Mouse (Mus musculus) liver, postnatal 0 days (tissue): ENCODE measurements at regions not wholly inside any gene's neighbourhood (a gene's known extent, or its start where the extent isn't known, plus 50 kb on each side); places are given as distances from the start of the nearest gene placed in this dataset.

Experiments
- ATAC-seq: fragments of 200-750 bp; cut with Nextera tagmentation; 2 replicates; pipeline ENCODE4 v1.8.0; 2017; ENCODE audit warnings: mild to moderate bottlenecking, moderate library complexity
- DNase-seq: peaks from one replicate; pipeline ENCODE4 v3.0.0-alpha.2; 2016
- H3K27ac ChIP-seq: fragments of 300-500 bp; sonication (generic); 2 replicates; pipeline ENCODE4 v1.5.1; 2014; ENCODE audit warnings: antibody characterized with exemption, moderate library complexity, mild to moderate bottlenecking, low read depth
- H3K27me3 ChIP-seq: fragments of 300-500 bp; sonication (generic); 2 replicates; pipeline ENCODE4 v1.6.1; 2014; ENCODE audit warnings: low read length, control low read depth, mixed read lengths; ENCODE audit not compliant: insufficient read depth
- H3K36me3 ChIP-seq: fragments of 300-500 bp; sonication (generic); replicated peaks from 2 replicates; pipeline ENCODE4 v1.6.1; 2014; ENCODE audit warnings: mild to moderate bottlenecking, control low read depth, low read length, moderate library complexity, mixed read lengths; ENCODE audit not compliant: insufficient read depth
- H3K4me1 ChIP-seq: fragments of 300-500 bp; sonication (generic); 2 replicates; pipeline ENCODE4 v1.6.1; 2014; ENCODE audit warnings: antibody characterized with exemption, mild to moderate bottlenecking, control low read depth; ENCODE audit not compliant: insufficient read depth
- H3K4me2 ChIP-seq: fragments of 300-500 bp; sonication (generic); 2 replicates; pipeline ENCODE4 v1.6.1; 2014; ENCODE audit warnings: low read depth, mild to moderate bottlenecking, low read length, moderate library complexity, mixed read lengths
- H3K4me3 ChIP-seq: fragments of 300-500 bp; sonication (generic); 2 replicates; pipeline ENCODE4 v1.5.1; 2014; ENCODE audit warnings: low read depth, low read length
- H3K9ac ChIP-seq: fragments of 300-500 bp; sonication (generic); replicated peaks from 2 replicates; pipeline ENCODE4 v1.6.1; 2014; ENCODE audit warnings: mild to moderate bottlenecking, moderate library complexity
- H3K9me3 ChIP-seq: fragments of 300-500 bp; sonication (generic); 2 replicates; pipeline ENCODE4 v1.6.1; 2016; ENCODE audit warnings: mild to moderate bottlenecking, control low read depth, low read length, mixed read lengths
- CTCF ChIP-seq: sonication (generic); IDR thresholded peaks from 2 replicates; pipeline ENCODE4 v1.5.1; 2016; ENCODE audit warnings: antibody characterized with exemption, low read depth
- EP300 ChIP-seq: IDR thresholded peaks from 2 replicates; pipeline ENCODE4 v1.6.1; 2016; ENCODE audit warnings: antibody characterized with exemption, low read depth, mild to moderate bottlenecking
- WGBS: fragments of 180-500 bp; shearing (Covaris S2); extraction: QIAGEN DNeasy Blood & Tissue Kit; methylation state at CpG from one replicate; pipeline ENCODE4 v1.1.7; 2014; ENCODE audit not compliant: insufficient replicate concordance; 5-methylcytosine and 5-hydroxymethylcytosine counted together

- H3K27ac ChIP-seq = no peak overlapping the region
- no peak overlapping the region for H3K4me2 ChIP-seq
- no peaks in the 10 kb centered on the region for H3K27me3 ChIP-seq
- no peak overlapping the region for H3K9ac ChIP-seq
- WGBS = 69% methylated on average over 1 of the region's 1 CpGs
- TF ChIP-seq CTCF (no peak), EP300 (no peak)
- H3K9me3 ChIP-seq = no peaks in the 10 kb centered on the region
- no peak for ATAC-seq
- no peak for DNase-seq
- no peaks in the 10 kb centered on the region for H3K36me3 ChIP-seq
- H3K4me3 ChIP-seq = no peak overlapping the region
- no peaks in the 10 kb centered on the region for H3K4me1 ChIP-seq
Measured at GRCm38 (mm10) chrX:10833681-10834080, 118.9 kb downstream of the Mid1ip1 start.

DNA sequence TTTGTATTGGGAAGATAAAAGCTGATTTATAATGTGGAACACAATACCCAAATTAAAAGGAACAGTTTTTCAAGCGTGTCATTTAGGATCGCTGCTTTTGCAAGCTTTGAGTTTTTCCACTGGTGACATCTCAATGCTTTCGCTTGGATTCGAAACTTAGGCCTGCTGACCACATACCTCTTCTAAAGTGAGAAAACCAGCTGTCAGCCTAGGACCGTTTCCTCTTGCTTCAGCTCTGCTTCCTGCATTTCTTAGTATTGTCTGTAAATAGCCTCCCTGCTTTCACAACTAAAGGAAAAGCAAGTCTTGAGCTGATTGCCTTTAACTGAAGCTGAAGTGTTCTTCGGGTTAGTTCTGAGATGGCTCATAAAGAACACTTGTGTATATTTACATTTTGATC lies 142.3 kb downstream of the Mid1ip1 start:
- Histone ChIP-seq H3K4me3 (no peak overlapping the region), H3K27ac (no peak overlapping the region; the same call in 1 of the 2 replicates), H3K4me1 (no peaks in the 10 kb centered on the region), H3K4me2 (no peak overlapping the region), H3K27me3 (no peaks in the 10 kb centered on the region), H3K36me3 (no peaks in the 10 kb centered on the region), H3K9ac (no peak overlapping the region), H3K9me3 (no peaks in the 10 kb centered on the region)
- 37% methylated on average over 6 of the region's 6 CpGs for WGBS
- TF ChIP-seq EP300 (no peak), CTCF (no peak)
- DNase-seq = no peak
- ATAC-seq = no peak

DNA sequence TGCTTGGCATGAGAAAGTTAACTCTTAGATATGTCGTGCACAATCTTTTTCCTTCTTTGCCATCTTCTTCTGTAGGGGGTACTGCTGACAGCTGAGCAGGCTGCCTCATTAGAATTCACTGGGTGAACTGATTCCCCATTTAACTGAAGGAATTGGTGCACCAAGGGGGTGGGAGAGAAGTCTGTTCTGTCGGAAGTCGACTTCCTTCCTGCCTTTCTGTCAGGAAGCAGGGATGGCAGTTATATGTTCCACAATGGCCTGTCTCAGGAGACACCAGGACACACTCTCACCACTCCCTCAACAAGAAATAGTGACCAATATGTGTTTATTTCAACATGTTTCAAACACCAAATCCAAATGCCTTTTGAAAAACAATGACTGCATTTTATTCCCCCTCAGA lies 142.9 kb downstream of the Mid1ip1 start:
- no peak for ATAC-seq
- H3K27ac ChIP-seq = no peak overlapping the region
- H3K4me2 ChIP-seq = no peak overlapping the region
- no peak overlapping the region for H3K9ac ChIP-seq
- H3K9me3 ChIP-seq = no peaks in the 10 kb centered on the region
- no peak overlapping the region for H3K4me3 ChIP-seq
- no peak for DNase-seq
- H3K27me3 ChIP-seq = no peaks in the 10 kb centered on the region
- no peaks in the 10 kb centered on the region for H3K36me3 ChIP-seq
- TF ChIP-seq EP300 = no peak
- no peaks in the 10 kb centered on the region for H3K4me1 ChIP-seq
- WGBS = 21% methylated on average over 3 of the region's 3 CpGs

DNA sequence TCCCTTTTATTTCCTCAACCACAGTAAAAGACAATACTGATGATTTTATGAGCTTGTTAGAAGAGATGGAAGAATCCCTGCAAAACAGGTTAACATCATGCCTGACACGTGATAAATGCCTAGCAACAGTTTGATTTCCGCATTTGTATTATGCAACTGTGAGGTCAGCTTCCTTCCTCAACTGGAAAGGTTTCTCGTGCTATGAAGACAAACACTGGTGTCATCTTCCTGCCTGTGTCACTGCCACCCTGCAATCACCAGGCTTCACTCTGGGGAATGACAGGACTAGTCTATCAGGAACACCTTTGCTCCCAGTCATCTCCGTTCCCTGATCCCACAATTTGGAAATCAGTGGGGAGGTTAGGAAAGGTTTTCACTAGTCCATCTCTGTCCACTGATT lies 156.8 kb downstream of the Mid1ip1 start:
- ATAC-seq (no peak), DNase-seq (no peak)
- Histone ChIP-seq H3K4me2 (no peak overlapping the region), H3K36me3 (no peaks in the 10 kb centered on the region), H3K9me3 (no peaks in the 10 kb centered on the region), H3K4me1 (no peaks in the 10 kb centered on the region), H3K9ac (no peak overlapping the region), H3K27ac (no peak overlapping the region), H3K4me3 (no peak overlapping the region), H3K27me3 (no peaks in the 10 kb centered on the region)
- no peak for TF ChIP-seq CTCF
- no peak for TF ChIP-seq EP300
- WGBS = 50% methylated on average over 4 of the region's 4 CpGs

GRCm38 (mm10) chrX:10877856-10878255 lies 163.0 kb downstream of the Mid1ip1 start:
- Histone ChIP-seq H3K4me1 (no peaks in the 10 kb centered on the region), H3K27ac (no peak overlapping the region), H3K9ac (no peak overlapping the region), H3K4me3 (no peak overlapping the region), H3K36me3 (no peaks in the 10 kb centered on the region), H3K4me2 (no peak overlapping the region), H3K27me3 (no peaks in the 10 kb centered on the region), H3K9me3 (no peaks in the 10 kb centered on the region)
- no peak for DNase-seq
- 72% methylated on average over 5 of the region's 5 CpGs for whole genome bisulfite sequencing
- ATAC-seq = no peak
- no peak for TF ChIP-seq CTCF
- no peak for TF ChIP-seq EP300

- Histone ChIP-seq H3K27me3 (no peaks in the 10 kb centered on the region), H3K9me3 (no peaks in the 10 kb centered on the region), H3K4me2 (no peak overlapping the region), H3K36me3 (no peaks in the 10 kb centered on the region), H3K4me3 (no peak overlapping the region), H3K9ac (no peak overlapping the region), H3K4me1 (no peaks in the 10 kb centered on the region), H3K27ac (no peak overlapping the region)
- no peak for ATAC-seq
- no peak for DNase-seq
- WGBS = 77% methylated on average over 5 of the region's 5 CpGs
- no peak for TF ChIP-seq CTCF
- TF ChIP-seq EP300 = no peak
Measured at GRCm38 (mm10) chrX:10878922-10879321, 164.1 kb downstream of the Mid1ip1 start.

DNA sequence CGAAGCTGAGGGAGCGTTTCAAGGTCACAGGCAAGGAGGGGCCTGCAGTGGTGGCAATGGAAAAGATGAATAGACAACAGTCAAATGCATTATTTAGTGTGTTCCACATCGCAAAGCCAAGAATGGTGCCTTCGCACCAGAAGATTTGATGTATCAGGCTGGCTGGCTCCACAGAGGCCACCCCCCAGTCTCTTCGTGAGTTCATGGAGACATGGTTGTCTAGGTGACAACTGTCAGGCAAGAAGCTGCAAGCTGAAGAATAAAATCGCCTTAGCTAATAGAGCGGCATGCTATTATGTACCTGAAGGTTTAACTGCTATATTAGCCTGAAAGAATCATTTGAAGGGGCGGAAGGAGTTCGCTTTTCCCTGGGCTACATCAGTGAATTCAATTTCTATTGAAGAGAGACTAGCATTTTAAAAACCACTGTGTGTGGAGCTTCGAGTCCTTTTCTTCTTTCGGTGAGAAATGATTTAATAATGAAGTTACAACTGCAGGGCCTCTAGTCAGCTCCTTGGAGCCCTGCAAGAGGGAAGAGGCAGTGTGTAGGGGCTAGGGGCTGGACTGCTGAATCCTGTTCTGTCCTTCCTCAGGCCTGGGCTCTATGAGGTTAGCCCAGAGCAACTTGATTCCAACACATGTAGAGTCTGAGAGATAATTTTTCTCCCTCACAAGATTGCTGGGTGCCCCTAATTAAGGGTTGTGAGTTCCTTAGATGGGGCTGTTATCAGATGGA lies 169.1 kb downstream of the Mid1ip1 start:
- no peaks in the 10 kb centered on the region for H3K27me3 ChIP-seq
- H3K9me3 ChIP-seq = no peaks in the 10 kb centered on the region
- H3K4me2 ChIP-seq = no peak overlapping the region
- H3K27ac ChIP-seq = no peak overlapping the region
- 70% methylated on average over 11 of the region's 11 CpGs for WGBS
- no peaks in the 10 kb centered on the region for H3K36me3 ChIP-seq
- TF ChIP-seq EP300 (no peak), CTCF (no peak)
- no peak overlapping the region for H3K4me3 ChIP-seq
- H3K4me1 ChIP-seq = no peaks in the 10 kb centered on the region
- H3K9ac ChIP-seq = no peak overlapping the region
- DNase-seq = no peak
- no peak for ATAC-seq
